Mouse (Mus musculus): ENCODE measurements at regions not wholly inside any gene's neighbourhood (a gene's known extent, or its start where the extent isn't known, plus 50 kb on each side); places are given as distances from the start of the nearest gene placed in this dataset.

- no peak for DNase-seq (ENCODE audit: extremely low read depth, low read depth)
Measured at GRCm38 (mm10) chr3:40452958-40453357, 78.1 kb upstream of the Intu start.

GRCm38 (mm10) chr3:40453552-40453951, 77.5 kb upstream of the Intu start:
- no peak for DNase-seq (ENCODE audit: extremely low read depth, low read depth)

- DNase-seq (ENCODE audit: extremely low read depth, low read depth), result no peak
Measured at GRCm38 (mm10) chr3:40456070-40456469, 75.0 kb upstream of the Intu start.

GRCm38 (mm10) chr3:40458490-40458889, 72.6 kb upstream of the Intu start:
- DNase-seq (ENCODE audit: extremely low read depth, low read depth), result no peak

GRCm38 (mm10) chr3:40463446-40463845, 67.6 kb upstream of the Intu start:
- no peak for DNase-seq (ENCODE audit: extremely low read depth, low read depth)

GRCm38 (mm10) chr3:40470101-40470500, 61.0 kb upstream of the Intu start:
- no peak for DNase-seq (ENCODE audit: extremely low read depth, low read depth)

- no peak for DNase-seq (ENCODE audit: extremely low read depth, low read depth)
Measured at GRCm38 (mm10) chr3:40472766-40473165, 58.3 kb upstream of the Intu start.

- peak; percentile 81 for DNase-seq (ENCODE audit: extremely low read depth, low read depth)
Measured at GRCm38 (mm10) chr3:40480258-40480951, 50.7 kb upstream of the Intu start.

Data from MEL-GATA-1-ER (cell line).